Comparison of ENCODE assay signal across 7 mouse cellular contexts in genomic region chr4:83051176-83051575, GRCm38 (mm10). TPM values are rescaled to one million over a fixed set of nuclear protein-coding genes. Genes with fewer than 3 reads are reported as not detected.
DNase-seq lines count a peak whose midpoint lies in the region; ATAC-seq and TF ChIP-seq lines count a peak whose summit lies in the region.

No protein-coding gene starts in this region.

- peak overlapping the region; percentile 92 for H3K27ac ChIP-seq in lung, embryonic 14.5 days (ENCODE audit: low read depth)
- H3K27ac ChIP-seq in forebrain, embryonic 14.5 days (ENCODE audit: low read depth, low read length): no peak overlapping the region
- peak overlapping the region; percentile 86 for H3K27ac ChIP-seq in limb, embryonic 10.5 days
- peak overlapping the region; percentile 92 for H3K27ac ChIP-seq in stomach, embryonic 14.5 days (ENCODE audit: low read length)

- no peak for TF ChIP-seq CTCF in lung, embryonic 14.5 days (IDR thresholded peaks at IDR 0.05; ENCODE audit: low read depth)

- H3K9ac ChIP-seq in lung, embryonic 14.5 days: peak overlapping the region; percentile 74
- no peak overlapping the region for H3K9ac ChIP-seq in forebrain, embryonic 14.5 days (ENCODE audit: low read length)
- peak overlapping the region; percentile 63 for H3K9ac ChIP-seq in stomach, embryonic 14.5 days (replicated peaks; ENCODE audit: low read depth, low read length)

- no peak for ATAC-seq in lung, embryonic 14.5 days (ENCODE audit: insufficient read depth)
- no peak for ATAC-seq in forebrain, embryonic 14.5 days
- ATAC-seq in stomach, embryonic 14.5 days (ENCODE audit: insufficient number of reproducible peaks, insufficient read depth, low FRiP score, low read depth): no peak
- no peak for ATAC-seq in megakaryocyte-erythroid progenitor cell, adult 5-6 weeks (replicated peaks; ENCODE audit: low FRiP score, low TSS enrichment, poor library complexity, severe bottlenecking)

- no peaks in the 10 kb centered on the region for H3K9me3 ChIP-seq in lung, embryonic 14.5 days (ENCODE audit: low read depth, low read length)
- H3K9me3 ChIP-seq in forebrain, embryonic 14.5 days (replicated peaks; ENCODE audit: control insufficient read depth, low read length): no peaks in the 10 kb centered on the region
- H3K9me3 ChIP-seq in limb, embryonic 10.5 days (replicated peaks): no peaks in the 10 kb centered on the region
- no peaks in the 10 kb centered on the region for H3K9me3 ChIP-seq in stomach, embryonic 14.5 days (ENCODE audit: control insufficient read depth, low read depth, low read length)

- no peaks in the 10 kb centered on the region for H3K36me3 ChIP-seq in lung, embryonic 14.5 days (ENCODE audit: insufficient read depth)
- H3K36me3 ChIP-seq in forebrain, embryonic 14.5 days (ENCODE audit: control insufficient read depth, insufficient read depth, low read length): no peaks in the 10 kb centered on the region
- H3K36me3 ChIP-seq in limb, embryonic 10.5 days: no peaks in the 10 kb centered on the region
- 0 out of 2 replicates have a peak, but pooled peaks cover 3% of the 10 kb centered on the region for H3K36me3 ChIP-seq in stomach, embryonic 14.5 days (ENCODE audit: control insufficient read depth, insufficient read depth, low read length)

- WGBS in lung, embryonic 14.5 days: 8% methylated on average over 8 of the region's 8 CpGs
- WGBS in forebrain, embryonic 14.5 days: 2% methylated on average over 8 of the region's 8 CpGs
- WGBS in limb, embryonic 10.5 days: 4% methylated on average over 8 of the region's 8 CpGs
- 8% methylated on average over 8 of the region's 8 CpGs for WGBS in stomach, embryonic 14.5 days

- DNase-seq in lung, embryonic 14.5 days: peak; percentile 57
- no peak for DNase-seq in lung, postnatal 14 days
- DNase-seq in forebrain, embryonic 14.5 days (ENCODE audit: low spot score): no peak
- DNase-seq in limb, embryonic 10.5 days (ENCODE audit: low spot score): peak; percentile 45
- DNase-seq in frontal cortex, postnatal 14 days (ENCODE audit: low spot score in 2 of 2): no peak

- H3K4me2 ChIP-seq in lung, embryonic 14.5 days: peak overlapping the region; percentile 58
- H3K4me2 ChIP-seq in forebrain, embryonic 14.5 days (ENCODE audit: low read length): peak overlapping the region; percentile 47
- H3K4me2 ChIP-seq in stomach, embryonic 14.5 days (replicated peaks; ENCODE audit: low read depth, low read length): peak overlapping the region; percentile 41

- H3K4me1 ChIP-seq in lung, embryonic 14.5 days (ENCODE audit: insufficient read depth): no peaks in the 10 kb centered on the region
- peaks cover 5% of the 10 kb centered on the region for H3K4me1 ChIP-seq in forebrain, embryonic 14.5 days (ENCODE audit: control insufficient read depth, insufficient read depth, low read length)
- peaks cover 80% of the 10 kb centered on the region for H3K4me1 ChIP-seq in limb, embryonic 10.5 days
- H3K4me1 ChIP-seq in stomach, embryonic 14.5 days (ENCODE audit: control insufficient read depth, insufficient read depth, low read length): peaks cover 12% of the 10 kb centered on the region; the same call in 1 of the 2 replicates

- H3K4me3 ChIP-seq in lung, embryonic 14.5 days (ENCODE audit: low read depth, low read length): peak overlapping the region; percentile 62
- H3K4me3 ChIP-seq in forebrain, embryonic 14.5 days (ENCODE audit: low read depth, low read length): peak overlapping the region; percentile 18; the same call in 1 of the 2 replicates
- H3K4me3 ChIP-seq in limb, embryonic 10.5 days: peak overlapping the region; percentile 56
- H3K4me3 ChIP-seq in stomach, embryonic 14.5 days (ENCODE audit: low read depth, low read length): peak overlapping the region; percentile 52

- H3K27me3 ChIP-seq in lung, embryonic 14.5 days (ENCODE audit: insufficient read depth, low read length): no peaks in the 10 kb centered on the region
- no peaks in the 10 kb centered on the region for H3K27me3 ChIP-seq in forebrain, embryonic 14.5 days (replicated peaks; ENCODE audit: control insufficient read depth, insufficient read depth, low read length)
- H3K27me3 ChIP-seq in limb, embryonic 10.5 days (ENCODE audit: low read depth, poor library complexity, severe bottlenecking): no peaks in the 10 kb centered on the region
- H3K27me3 ChIP-seq in stomach, embryonic 14.5 days (ENCODE audit: control insufficient read depth, insufficient read depth, low read length): no peaks in the 10 kb centered on the region

RNA-seq across cellular contexts. Expression of gene Frem1, which starts 1.0 kb away (rescaled TPM):
- polyA plus RNA-seq in lung, embryonic 14.5 days (2014; fragmentation: Nextera tagmentation; extraction: Ambion mirVana): 58.2 and 59.1 TPM in 2 replicates
- 1.9 and 2.2 TPM in 2 replicates for polyA plus RNA-seq in forebrain, embryonic 14.5 days (2014; fragmentation: Nextera tagmentation; extraction: Ambion mirVana)
- polyA plus RNA-seq in limb, embryonic 10.5 days (2016; fragmentation: Nextera tagmentation; extraction: Ambion mirVana): 11.6 and 13.6 TPM in 2 replicates
- polyA plus RNA-seq in stomach, embryonic 14.5 days (2014; fragmentation: Nextera tagmentation; extraction: Ambion mirVana): 25.1 and 27.9 TPM in 2 replicates
- not detected in 2 replicates for total RNA-seq in megakaryocyte-erythroid progenitor cell, adult 5-6 weeks (2014; fragmentation: Nextera tagmentation)
- total RNA-seq in megakaryocyte-erythroid progenitor cell, adult 5-6 weeks (2017): not detected in 2 replicates

Comparison
In these comparisons a context has a peak if more than half of its experiments do, and no peak if none do; other contexts are left out.
1. DNase-seq: peak in lung, embryonic 14.5 days (single experiment) and limb, embryonic 10.5 days (single experiment); none in lung, postnatal 14 days (single experiment), forebrain, embryonic 14.5 days (single experiment) and frontal cortex, postnatal 14 days (0 of 2).
2. Peak in every context shown above with its lines, with median percentiles within 50 percentile points of each other: H3K4me2 ChIP-seq and H3K4me3 ChIP-seq.